Mouse (Mus musculus): ENCODE results near the gene Tbc1d7. TPM values are rescaled to one million over a fixed set of nuclear protein-coding genes. Genes with fewer than 3 reads are reported as not detected.

Gene Tbc1d7
- 31.0 TPM for polyA plus RNA-seq (2015; fragmentation: Illumina TruSeq; extraction: RNeasy Lipid Tissue Mini Kit (QIAGEN cat#74804); ENCODE audit: low read depth, low replicate concordance)

GRCm38 (mm10) chr13:43171020-43171710, at the start of gene Tbc1d7:
Tbc1d7 (minus strand) TSS chr13:43171501.

Other genes with a start within 250 kb of the Tbc1d7 start
- gene Gfod1, start 132.7 kb upstream of the Tbc1d7 start, polyA plus RNA-seq (2015; fragmentation: Illumina TruSeq; extraction: RNeasy Lipid Tissue Mini Kit (QIAGEN cat#74804); ENCODE audit: low read depth, low replicate concordance) = 43.3 TPM
- gene Sirt5, start 194.0 kb upstream of the Tbc1d7 start, polyA plus RNA-seq (2015; fragmentation: Illumina TruSeq; extraction: RNeasy Lipid Tissue Mini Kit (QIAGEN cat#74804); ENCODE audit: low read depth, low replicate concordance) = 19.8 TPM
- gene Nol7, start 226.9 kb upstream of the Tbc1d7 start, polyA plus RNA-seq (2015; fragmentation: Illumina TruSeq; extraction: RNeasy Lipid Tissue Mini Kit (QIAGEN cat#74804); ENCODE audit: low read depth, low replicate concordance) = 93.8 TPM

Data from brain, adult 10 weeks (tissue).